Mouse (Mus musculus) hindbrain, embryonic 14.5 days (tissue): ENCODE results near the gene Gtf3c3. TPM values are rescaled to one million over a fixed set of nuclear protein-coding genes. Genes with fewer than 3 reads are reported as not detected.

Source experiments
- ATAC-seq: fragments of 200-750 bp; cut with Nextera tagmentation; 2 replicates; pipeline ENCODE4 v1.8.0; 2017; ENCODE audit warnings: moderate number of reproducible peaks, mild to moderate bottlenecking, moderate TSS enrichment, moderate library complexity; ENCODE audit not compliant: low FRiP score
- DNase-seq: peaks from one replicate; pipeline ENCODE4 v3.0.0-alpha.2; 2015; ENCODE audit warnings: low spot score
- H3K27ac ChIP-seq: fragments of 300-500 bp; sonication (generic); 2 replicates; pipeline ENCODE4 v1.5.1; 2014; ENCODE audit warnings: mild to moderate bottlenecking, moderate library complexity
- H3K27me3 ChIP-seq: fragments of 300-500 bp; sonication (generic); 2 replicates; pipeline ENCODE4 v1.6.1; 2014; ENCODE audit warnings: mild to moderate bottlenecking, low read length, mixed read lengths; ENCODE audit not compliant: control insufficient read depth, insufficient read depth
- H3K36me3 ChIP-seq: fragments of 300-500 bp; sonication (generic); replicated peaks from 2 replicates; pipeline ENCODE4 v1.6.1; 2014; ENCODE audit not compliant: control insufficient read depth, insufficient read depth
- H3K4me1 ChIP-seq: fragments of 300-500 bp; sonication (generic); replicated peaks from 2 replicates; pipeline ENCODE4 v1.6.1; 2014; ENCODE audit warnings: antibody characterized with exemption, low read length, mixed read lengths; ENCODE audit not compliant: control insufficient read depth, insufficient read depth
- H3K4me2 ChIP-seq: fragments of 300-500 bp; sonication (generic); replicated peaks from 2 replicates; pipeline ENCODE4 v1.6.1; 2014; ENCODE audit warnings: mild to moderate bottlenecking, moderate library complexity
- H3K4me3 ChIP-seq: fragments of 300-500 bp; sonication (generic); replicated peaks from 2 replicates; pipeline ENCODE4 v1.5.1; 2014; ENCODE audit warnings: mild to moderate bottlenecking, low read length
- H3K9ac ChIP-seq: fragments of 300-500 bp; sonication (generic); 2 replicates; pipeline ENCODE4 v1.6.1; 2014
- H3K9me3 ChIP-seq: fragments of 300-500 bp; sonication (generic); 2 replicates; pipeline ENCODE4 v1.6.1; 2016; ENCODE audit warnings: low read length; ENCODE audit not compliant: control insufficient read depth
- WGBS: fragments of 180-500 bp; shearing (Covaris S2); extraction: QIAGEN DNeasy Blood & Tissue Kit; methylation state at CpG from one replicate; pipeline ENCODE4 v1.1.7; 2014; 5-methylcytosine and 5-hydroxymethylcytosine counted together
- polyA plus RNA-seq: library from polyadenylated mRNA; unstranded; fragments of >200 nt; fragmentation: Nextera tagmentation; extraction: Ambion mirVana; gene quantifications from 2 replicates; pipeline ENCODE4 v1.2.1, GENCODE M21; 2014

Gtf3c3 gene
- polyA plus RNA-seq = 24.4 and 27.4 TPM in 2 replicates

- DNase-seq (peak; percentile 84), ATAC-seq (peak; percentile 98)
- Histone ChIP-seq H3K4me2 (peak within 1 kb of the TSS; percentile 71), H3K4me3 (peak within 1 kb of the TSS; percentile 81), H3K4me1 (peaks cover 9% of the 10 kb centered on the region), H3K27me3 (no peaks in the 10 kb centered on the region), H3K27ac (no peak within 1 kb of the TSS), H3K9ac (peak within 1 kb of the TSS; percentile 91), H3K9me3 (no peaks in the 10 kb centered on the region), H3K36me3 (peaks cover 5% of the 10 kb centered on the region; the same call in 1 of the 2 replicates)
- 4% methylated on average over 39 of the region's 39 CpGs for WGBS
These were observed at the start of gene Gtf3c3 for GRCm38 (mm10) chr1:54438340-54439079. TSS of gene Gtf3c3 (minus strand) at chr1:54438971.

- no peak for DNase-seq
- Histone ChIP-seq H3K9ac (no peak overlapping the region), H3K27me3 (no peaks in the 10 kb centered on the region), H3K36me3 (peaks cover 67% of the 10 kb centered on the region), H3K9me3 (no peaks in the 10 kb centered on the region), H3K27ac (no peak overlapping the region), H3K4me3 (no peak overlapping the region), H3K4me2 (no peak overlapping the region), H3K4me1 (no peaks in the 10 kb centered on the region)
- no peak for ATAC-seq
- WGBS = 86% methylated on average over 3 of the region's 3 CpGs
These were observed 46.1 kb upstream of the Gtf3c3 start for GRCm38 (mm10) chr1:54484744-54485420.

- H3K9me3 ChIP-seq = no peaks in the 10 kb centered on the region
- H3K4me2 ChIP-seq = no peak overlapping the region
- DNase-seq (no peak), ATAC-seq (no peak)
- no peaks in the 10 kb centered on the region for H3K4me1 ChIP-seq
- H3K36me3 ChIP-seq = peaks cover 48% of the 10 kb centered on the region
- H3K27ac ChIP-seq = no peak overlapping the region
- no peak overlapping the region for H3K9ac ChIP-seq
- 95% methylated on average over 12 of the region's 12 CpGs for WGBS
- no peaks in the 10 kb centered on the region for H3K27me3 ChIP-seq
- H3K4me3 ChIP-seq = no peak overlapping the region
These were observed 41.7 kb upstream of the Gtf3c3 start for GRCm38 (mm10) chr1:54480491-54480890.

GRCm38 (mm10) chr1:54468662-54469061 lies 29.9 kb upstream of the Gtf3c3 start:
- ATAC-seq (no peak), DNase-seq (no peak)
- Histone ChIP-seq H3K36me3 (no peaks in the 10 kb centered on the region; the same call in 1 of the 2 replicates), H3K27ac (no peak overlapping the region), H3K27me3 (no peaks in the 10 kb centered on the region), H3K9me3 (no peaks in the 10 kb centered on the region), H3K4me2 (no peak overlapping the region), H3K4me1 (no peaks in the 10 kb centered on the region), H3K4me3 (no peak overlapping the region), H3K9ac (no peak overlapping the region)

- no peak overlapping the region for H3K4me3 ChIP-seq
- H3K4me2 ChIP-seq = no peak overlapping the region
- H3K27me3 ChIP-seq = no peaks in the 10 kb centered on the region
- H3K36me3 ChIP-seq = no peaks in the 10 kb centered on the region; the same call in 1 of the 2 replicates
- H3K27ac ChIP-seq = no peak overlapping the region
- H3K9me3 ChIP-seq = no peaks in the 10 kb centered on the region
- 100% methylated on average over 1 of the region's 1 CpGs for WGBS
- no peaks in the 10 kb centered on the region for H3K4me1 ChIP-seq
- H3K9ac ChIP-seq = no peak overlapping the region
- ATAC-seq (no peak), DNase-seq (no peak)
These were observed 28.6 kb upstream of the Gtf3c3 start for GRCm38 (mm10) chr1:54467366-54467765.

GRCm38 (mm10) chr1:54452116-54452515 lies 13.3 kb upstream of the Gtf3c3 start:
- Histone ChIP-seq H3K9me3 (no peaks in the 10 kb centered on the region), H3K27me3 (no peaks in the 10 kb centered on the region), H3K4me2 (no peak overlapping the region), H3K4me3 (no peak overlapping the region), H3K27ac (no peak overlapping the region), H3K36me3 (no peaks in the 10 kb centered on the region), H3K9ac (no peak overlapping the region), H3K4me1 (no peaks in the 10 kb centered on the region)
- DNase-seq (no peak), ATAC-seq (no peak)
- WGBS = 89% methylated on average over 2 of the region's 2 CpGs

GRCm38 (mm10) chr1:54448833-54449232 lies 10.1 kb upstream of the Gtf3c3 start:
- Histone ChIP-seq H3K27me3 (no peaks in the 10 kb centered on the region), H3K9ac (no peak overlapping the region), H3K9me3 (no peaks in the 10 kb centered on the region), H3K36me3 (no peaks in the 10 kb centered on the region), H3K4me1 (no peaks in the 10 kb centered on the region), H3K4me2 (no peak overlapping the region), H3K27ac (no peak overlapping the region), H3K4me3 (no peak overlapping the region)
- 82% methylated on average over 4 of the region's 4 CpGs for WGBS
- ATAC-seq (no peak), DNase-seq (no peak)

GRCm38 (mm10) chr1:54443641-54444040 lies 4.9 kb upstream of the Gtf3c3 start:
- no peak for ATAC-seq
- Histone ChIP-seq H3K27ac (no peak overlapping the region; the same call in 1 of the 2 replicates), H3K9ac (no peak overlapping the region), H3K9me3 (no peaks in the 10 kb centered on the region), H3K4me1 (no peaks in the 10 kb centered on the region), H3K4me2 (no peak overlapping the region), H3K4me3 (no peak overlapping the region), H3K36me3 (no peaks in the 10 kb centered on the region), H3K27me3 (no peaks in the 10 kb centered on the region)
- WGBS = 47% methylated on average over 7 of the region's 7 CpGs
- peak; percentile 48 for DNase-seq

GRCm38 (mm10) chr1:54439080-54439476 lies 307 bp upstream of the Gtf3c3 start:
- H3K36me3 ChIP-seq = peaks cover 1% of the 10 kb centered on the region; the same call in 1 of the 2 replicates
- WGBS = 48% methylated on average over 3 of the region's 3 CpGs
- DNase-seq = no peak

More at GRCm38 (mm10) chr1:54439080-54439476, 307 bp upstream of the Gtf3c3 start:
- Histone ChIP-seq H3K9me3 (no peaks in the 10 kb centered on the region), H3K4me3 (peak overlapping the region; percentile 81), H3K27ac (no peak overlapping the region), H3K27me3 (no peaks in the 10 kb centered on the region), H3K9ac (peak overlapping the region; percentile 91), H3K4me1 (peaks cover 9% of the 10 kb centered on the region), H3K4me2 (peak overlapping the region; percentile 71)
- ATAC-seq = peak; percentile 53
